Mouse (Mus musculus): ENCODE data around the gene Krt222. TPM values are rescaled to one million over a fixed set of nuclear protein-coding genes. Genes with fewer than 3 reads are reported as not detected.

The Krt222 gene
- polyA plus RNA-seq, 1 experiment from 2014 or later: 0.29 TPM

GRCm38 (mm10) chr11:99279986-99280385, 36.1 kb upstream of the Krt222 start:
- H3K36me3 ChIP-seq (ENCODE audit: insufficient read depth, low read length): no peaks in the 10 kb centered on the region
- H3K27ac ChIP-seq: no peak overlapping the region
- H3K27me3 ChIP-seq (ENCODE audit: insufficient read depth, low read length): no peaks in the 10 kb centered on the region
- no peak overlapping the region for H3K9ac ChIP-seq (ENCODE audit: low read depth, low read length)
- DNase-seq (ENCODE audit: low spot score) (no peak), ATAC-seq (replicated peaks; ENCODE audit: low FRiP score, low read depth) (no peak)
- no peaks in the 10 kb centered on the region for H3K9me3 ChIP-seq (replicated peaks; ENCODE audit: low read length)
- H3K4me3 ChIP-seq (replicated peaks; ENCODE audit: low read depth, low read length): no peak overlapping the region
- no peak overlapping the region for H3K4me2 ChIP-seq (ENCODE audit: low read length)
- 67% methylated on average over 5 of the region's 5 CpGs for WGBS
- no peak for TF ChIP-seq CTCF (IDR thresholded peaks at IDR 0.05; ENCODE audit: low read depth)
- no peaks in the 10 kb centered on the region for H3K4me1 ChIP-seq (replicated peaks; ENCODE audit: insufficient read depth, low read length)

GRCm38 (mm10) chr11:99276786-99277185, 32.9 kb upstream of the Krt222 start:
- Histone ChIP-seq H3K4me2 (ENCODE audit: low read length) (no peak overlapping the region), H3K4me1 (replicated peaks; ENCODE audit: insufficient read depth, low read length) (no peaks in the 10 kb centered on the region), H3K9me3 (replicated peaks; ENCODE audit: low read length) (no peaks in the 10 kb centered on the region), H3K27me3 (ENCODE audit: insufficient read depth, low read length) (no peaks in the 10 kb centered on the region), H3K9ac (ENCODE audit: low read depth, low read length) (no peak overlapping the region), H3K36me3 (ENCODE audit: insufficient read depth, low read length) (no peaks in the 10 kb centered on the region), H3K4me3 (replicated peaks; ENCODE audit: low read depth, low read length) (no peak overlapping the region), H3K27ac (no peak overlapping the region)
- 34% methylated on average over 7 of the region's 7 CpGs for WGBS
- DNase-seq (ENCODE audit: low spot score) (no peak), ATAC-seq (replicated peaks; ENCODE audit: low FRiP score, low read depth) (no peak)
- no peak for TF ChIP-seq CTCF (IDR thresholded peaks at IDR 0.05; ENCODE audit: low read depth)

- no peak for TF ChIP-seq CTCF (IDR thresholded peaks at IDR 0.05; ENCODE audit: low read depth)
- 62% methylated on average over 6 of the region's 6 CpGs for WGBS
- H3K4me1 ChIP-seq (replicated peaks; ENCODE audit: insufficient read depth, low read length): no peaks in the 10 kb centered on the region
Observed at GRCm38 (mm10) chr11:99275624-99276023, 31.7 kb upstream of the Krt222 start.

GRCm38 (mm10) chr11:99272721-99273120, 28.8 kb upstream of the Krt222 start:
- Histone ChIP-seq H3K9me3 (replicated peaks; ENCODE audit: low read length) (no peaks in the 10 kb centered on the region), H3K4me2 (ENCODE audit: low read length) (no peak overlapping the region), H3K27ac (no peak overlapping the region), H3K36me3 (ENCODE audit: insufficient read depth, low read length) (no peaks in the 10 kb centered on the region), H3K4me1 (replicated peaks; ENCODE audit: insufficient read depth, low read length) (no peaks in the 10 kb centered on the region), H3K4me3 (replicated peaks; ENCODE audit: low read depth, low read length) (no peak overlapping the region), H3K9ac (ENCODE audit: low read depth, low read length) (no peak overlapping the region), H3K27me3 (ENCODE audit: insufficient read depth, low read length) (no peaks in the 10 kb centered on the region)
- no peak for TF ChIP-seq CTCF (IDR thresholded peaks at IDR 0.05; ENCODE audit: low read depth)
- ATAC-seq (replicated peaks; ENCODE audit: low FRiP score, low read depth) (no peak), DNase-seq (ENCODE audit: low spot score) (no peak)
- WGBS: 85% methylated on average over 4 of the region's 4 CpGs

More at GRCm38 (mm10) chr11:99275624-99276023, 31.7 kb upstream of the Krt222 start:
- H3K9ac ChIP-seq (ENCODE audit: low read depth, low read length): no peak overlapping the region
- no peaks in the 10 kb centered on the region for H3K9me3 ChIP-seq (replicated peaks; ENCODE audit: low read length)
- no peak for DNase-seq (ENCODE audit: low spot score)
- no peaks in the 10 kb centered on the region for H3K36me3 ChIP-seq (ENCODE audit: insufficient read depth, low read length)
- no peak overlapping the region for H3K27ac ChIP-seq
- ATAC-seq (replicated peaks; ENCODE audit: low FRiP score, low read depth): no peak
- H3K27me3 ChIP-seq (ENCODE audit: insufficient read depth, low read length): no peaks in the 10 kb centered on the region
- no peak overlapping the region for H3K4me3 ChIP-seq (replicated peaks; ENCODE audit: low read depth, low read length)
- no peak overlapping the region for H3K4me2 ChIP-seq (ENCODE audit: low read length)

- DNase-seq (ENCODE audit: low spot score) (no peak), ATAC-seq (replicated peaks; ENCODE audit: low FRiP score, low read depth) (no peak)
- H3K9me3 ChIP-seq (replicated peaks; ENCODE audit: low read length): no peaks in the 10 kb centered on the region
- H3K4me1 ChIP-seq (replicated peaks; ENCODE audit: insufficient read depth, low read length): no peaks in the 10 kb centered on the region
- no peak overlapping the region for H3K4me3 ChIP-seq (replicated peaks; ENCODE audit: low read depth, low read length)
- no peaks in the 10 kb centered on the region for H3K36me3 ChIP-seq (ENCODE audit: insufficient read depth, low read length)
- H3K9ac ChIP-seq (ENCODE audit: low read depth, low read length): no peak overlapping the region
- H3K27ac ChIP-seq: no peak overlapping the region
- no peak overlapping the region for H3K4me2 ChIP-seq (ENCODE audit: low read length)
- TF ChIP-seq CTCF (IDR thresholded peaks at IDR 0.05; ENCODE audit: low read depth): no peak
- H3K27me3 ChIP-seq (ENCODE audit: insufficient read depth, low read length): no peaks in the 10 kb centered on the region
- 61% methylated on average over 7 of the region's 7 CpGs for WGBS
Observed at GRCm38 (mm10) chr11:99269192-99269591, 25.3 kb upstream of the Krt222 start.

GRCm38 (mm10) chr11:99265796-99266195, 21.9 kb upstream of the Krt222 start:
- Histone ChIP-seq H3K4me1 (replicated peaks; ENCODE audit: insufficient read depth, low read length) (no peaks in the 10 kb centered on the region), H3K27ac (0 out of 2 replicates have a peak overlapping the region, but pooled peaks have one; percentile 1), H3K27me3 (ENCODE audit: insufficient read depth, low read length) (no peaks in the 10 kb centered on the region), H3K9me3 (replicated peaks; ENCODE audit: low read length) (no peaks in the 10 kb centered on the region), H3K36me3 (ENCODE audit: insufficient read depth, low read length) (no peaks in the 10 kb centered on the region), H3K9ac (ENCODE audit: low read depth, low read length) (no peak overlapping the region), H3K4me3 (replicated peaks; ENCODE audit: low read depth, low read length) (no peak overlapping the region), H3K4me2 (ENCODE audit: low read length) (no peak overlapping the region)
- peak; percentile 44 for DNase-seq (ENCODE audit: low spot score)
- 42% methylated on average over 9 of the region's 9 CpGs for WGBS
- no peak for ATAC-seq (replicated peaks; ENCODE audit: low FRiP score, low read depth)
- TF ChIP-seq CTCF (IDR thresholded peaks at IDR 0.05; ENCODE audit: low read depth): no peak

- no peaks in the 10 kb centered on the region for H3K9me3 ChIP-seq (replicated peaks; ENCODE audit: low read length)
- H3K9ac ChIP-seq (ENCODE audit: low read depth, low read length): no peak overlapping the region
- 67% methylated on average over 9 of the region's 9 CpGs for WGBS
- DNase-seq (ENCODE audit: low spot score) (no peak), ATAC-seq (replicated peaks; ENCODE audit: low FRiP score, low read depth) (no peak)
- H3K27ac ChIP-seq: 0 out of 2 replicates have a peak overlapping the region, but pooled peaks have one; percentile 1
- no peaks in the 10 kb centered on the region for H3K4me1 ChIP-seq (replicated peaks; ENCODE audit: insufficient read depth, low read length)
- H3K4me2 ChIP-seq (ENCODE audit: low read length): no peak overlapping the region
- H3K4me3 ChIP-seq (replicated peaks; ENCODE audit: low read depth, low read length): no peak overlapping the region
- no peaks in the 10 kb centered on the region for H3K36me3 ChIP-seq (ENCODE audit: insufficient read depth, low read length)
- no peaks in the 10 kb centered on the region for H3K27me3 ChIP-seq (ENCODE audit: insufficient read depth, low read length)
- TF ChIP-seq CTCF (IDR thresholded peaks at IDR 0.05; ENCODE audit: low read depth): no peak
Observed at GRCm38 (mm10) chr11:99265220-99265619, 21.3 kb upstream of the Krt222 start.
